Mouse (Mus musculus): ENCODE measurements around the gene Smad3. TPM values are rescaled to one million over a fixed set of nuclear protein-coding genes. Genes with fewer than 3 reads are reported as not detected.

The Smad3 gene
- polyA plus RNA-seq (2014; fragmentation: Illumina TruSeq; extraction: RNeasy Lipid Tissue Mini Kit (QIAGEN cat#74804); ENCODE audit: low replicate concordance), result 6.5 TPM

DNA sequence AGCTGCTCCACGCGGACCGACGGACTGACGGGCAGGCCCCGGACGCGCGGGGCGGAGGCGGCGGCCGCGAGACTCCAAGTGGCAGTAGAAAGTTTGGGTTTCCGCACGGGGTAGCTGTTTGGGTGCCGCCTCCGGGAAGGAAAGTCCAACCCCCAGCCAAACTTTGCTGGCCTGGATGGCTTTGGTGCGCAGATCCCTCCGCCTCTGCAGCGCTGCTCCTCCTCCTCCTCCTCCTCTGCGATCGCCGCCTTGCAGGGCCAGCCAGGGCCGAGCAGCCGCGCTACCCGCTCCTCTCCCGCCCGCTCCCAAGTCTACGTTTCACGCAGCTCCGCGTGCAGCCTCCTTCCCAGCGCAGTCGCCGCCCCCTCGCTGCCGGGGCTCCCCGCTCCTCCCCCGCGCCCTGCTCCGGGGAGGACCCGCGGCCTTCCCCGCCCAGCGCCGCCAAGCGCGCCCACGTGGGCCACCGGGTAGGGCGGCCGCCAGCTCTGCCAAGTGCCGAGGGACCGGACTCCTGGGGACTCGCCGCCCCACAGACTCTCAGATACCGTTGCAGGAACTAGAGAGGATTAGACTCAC, at the start of gene Smad3:
Smad3 (minus strand) TSS at position 130 of the 576 bp plus-strand sequence.

GRCm38 (mm10) chr9:63602043-63602939, 155.5 kb downstream of the Smad3 start, which contains the start of the genes Iqch and Aagab:
Iqch (minus strand) TSS chr9:63602493.
Aagab (plus strand) TSS chr9:63602660.

Other genes starting within 250 kb of the Smad3 start
- gene Iqch, start 155.5 kb downstream of the Smad3 start, polyA plus RNA-seq (2014; fragmentation: Illumina TruSeq; extraction: RNeasy Lipid Tissue Mini Kit (QIAGEN cat#74804); ENCODE audit: low replicate concordance), result not detected
- 9.2 TPM for gene Aagab, start 155.3 kb downstream of the Smad3 start, polyA plus RNA-seq (2014; fragmentation: Illumina TruSeq; extraction: RNeasy Lipid Tissue Mini Kit (QIAGEN cat#74804); ENCODE audit: low replicate concordance)

Data from small intestine, adult 10 weeks (tissue).